ENCODE assay signal across 8 mouse cellular contexts in genomic region chrX:44789761-44790411, GRCm38 (mm10). TPM values are rescaled to one million over a fixed set of nuclear protein-coding genes. Genes with fewer than 3 reads are reported as not detected.
A peak's percentile ranks its signal among the peaks of the same experiment; 100 is the strongest.
DNase-seq lines count a peak whose midpoint lies in the region; ATAC-seq lines count a peak whose summit lies in the region.

Dcaf12l1 (minus strand) TSS chrX:44790197.

- 20% methylated on average over 47 of the region's 47 CpGs for WGBS in hindbrain, embryonic 13.5 days
- WGBS in lung, embryonic 16.5 days: 20% methylated on average over 47 of the region's 47 CpGs

- H3K27ac ChIP-seq in hindbrain, embryonic 13.5 days: peak within 1 kb of the TSS; percentile 55; the same call in 1 of the 2 replicates
- no peak within 1 kb of the TSS for H3K27ac ChIP-seq in lung, embryonic 16.5 days (ENCODE audit: low read length)

- H3K36me3 ChIP-seq in hindbrain, embryonic 13.5 days: no peaks in the 10 kb centered on the region
- no peaks in the 10 kb centered on the region for H3K36me3 ChIP-seq in lung, embryonic 16.5 days (ENCODE audit: control insufficient read depth, insufficient read depth, low read length)

- peak; percentile 93 for ATAC-seq in hindbrain, embryonic 13.5 days (ENCODE audit: low FRiP score)
- peak; percentile 80 for ATAC-seq in lung, embryonic 16.5 days (ENCODE audit: low read depth)

- H3K4me1 ChIP-seq in hindbrain, embryonic 13.5 days (replicated peaks): no peaks in the 10 kb centered on the region
- H3K4me1 ChIP-seq in lung, embryonic 16.5 days (replicated peaks; ENCODE audit: control insufficient read depth, insufficient read depth, low read length): no peaks in the 10 kb centered on the region

- DNase-seq in R1 (ENCODE audit: low read depth, low spot score): peak; percentile 86
- peak; percentile 73 for DNase-seq in cerebellum, adult 9-10 months
- DNase-seq in frontal cortex, adult 2 months (ENCODE audit: extremely low spot score in 1 of 2, low spot score in 1 of 2): peak; percentile 55 to 75
- DNase-seq in layer of hippocampus, postnatal 25 days (ENCODE audit: extremely low spot score in 1 of 2, low spot score in 1 of 2): peak; percentile 47 to 56
- DNase-seq in retina, postnatal 1 day: peak; percentile 72
- DNase-seq in urinary bladder, postnatal 4 days (ENCODE audit: low spot score in 2 of 2): peak; percentile 47 to 79

- no peaks in the 10 kb centered on the region for H3K27me3 ChIP-seq in hindbrain, embryonic 13.5 days
- H3K27me3 ChIP-seq in lung, embryonic 16.5 days (ENCODE audit: control insufficient read depth, insufficient read depth, low read depth, low read length): no peaks in the 10 kb centered on the region

- no peaks in the 10 kb centered on the region for H3K9me3 ChIP-seq in hindbrain, embryonic 13.5 days
- no peaks in the 10 kb centered on the region for H3K9me3 ChIP-seq in lung, embryonic 16.5 days (ENCODE audit: control insufficient read depth, low read length)

- peak within 1 kb of the TSS; percentile 50 for H3K4me3 ChIP-seq in hindbrain, embryonic 13.5 days
- peak within 1 kb of the TSS; percentile 50 for H3K4me3 ChIP-seq in lung, embryonic 16.5 days (ENCODE audit: low read length)

- H3K4me2 ChIP-seq in hindbrain, embryonic 13.5 days: peak within 1 kb of the TSS; percentile 66
- peak within 1 kb of the TSS; percentile 73 for H3K4me2 ChIP-seq in lung, embryonic 16.5 days (ENCODE audit: low read depth, low read length)

- H3K9ac ChIP-seq in hindbrain, embryonic 13.5 days: peak within 1 kb of the TSS; percentile 76
- H3K9ac ChIP-seq in lung, embryonic 16.5 days (ENCODE audit: low read length): peak within 1 kb of the TSS; percentile 63

RNA-seq across cellular contexts. Expression of gene Dcaf12l1, which starts in this region (rescaled TPM):
- 23.4 and 29.8 TPM in 2 replicates for polyA plus RNA-seq in frontal cortex, adult 2 months (2012; rRNA removed)
- 8.9 and 10.7 TPM in 2 replicates for polyA plus RNA-seq in hindbrain, embryonic 13.5 days (2015; fragmentation: Nextera tagmentation; extraction: Ambion mirVana)
- 10 to 100 TPM; 39.0 to 41.7 TPM for total RNA-seq in layer of hippocampus, postnatal 25 days (2021)
- polyA plus RNA-seq in lung, embryonic 16.5 days (2015; fragmentation: Nextera tagmentation; extraction: Ambion mirVana): 2.3 and 3.2 TPM in 2 replicates
